Mouse (Mus musculus) MEL (cell line): ENCODE measurements around the gene Ccr4. TPM values are rescaled to one million over a fixed set of nuclear protein-coding genes. Genes with fewer than 3 reads are reported as not detected.

ENCODE experiments used
- DNase-seq: peaks from one replicate; pipeline ENCODE4 v3.0.0; 2011; ENCODE audit warnings: low read depth, low spot score
- H3K27ac ChIP-seq: 2 replicates; pipeline ENCODE4 v1.5.1; 2012; ENCODE audit warnings: low read depth, mild to moderate bottlenecking, control low read depth, low read length, moderate library complexity; ENCODE audit not compliant: control insufficient read depth
- H3K27me3 ChIP-seq, 2 experiments: fragments of 150-350 bp in 1 of 2; sonication (generic) in 1 of 2; 2 replicates each; pipeline ENCODE4 v1.6.1; 2012; ENCODE audit warnings: low read length in 2 of 2, mild to moderate bottlenecking in 2 of 2, improper control_type of control experiment in 1 of 2, moderate library complexity in 1 of 2; ENCODE audit not compliant: insufficient read depth in 2 of 2, control insufficient read depth in 1 of 2
- H3K36me3 ChIP-seq, 2 experiments: 2 replicates each; pipeline ENCODE4 v1.6.1; 2012 to 2014; ENCODE audit warnings: low read length in 2 of 2, improper control_type of control experiment in 1 of 2, inconsistent platforms in 1 of 2, mild to moderate bottlenecking in 1 of 2; ENCODE audit not compliant: insufficient read depth in 2 of 2, control insufficient read depth in 1 of 2
- H3K4me1 ChIP-seq, 2 experiments: fragments of 150-350 bp in 1 of 2; sonication (generic) in 1 of 2; 2 replicates each; pipeline ENCODE4 v1.6.1; 2012; ENCODE audit warnings: low read length in 2 of 2, improper control_type of control experiment in 1 of 2, mild to moderate bottlenecking in 1 of 2; ENCODE audit not compliant: insufficient read depth in 2 of 2, control insufficient read depth in 1 of 2
- H3K4me3 ChIP-seq, 2 experiments: fragments of 150-350 bp in 1 of 2; sonication (generic) in 1 of 2; 2 replicates each; pipeline ENCODE4 v1.5.1; 2012; ENCODE audit warnings: low read depth in 2 of 2, low read length in 2 of 2, mild to moderate bottlenecking in 2 of 2, moderate library complexity in 2 of 2, control low read depth in 1 of 2, improper control_type of control experiment in 1 of 2; ENCODE audit not compliant: control insufficient read depth in 1 of 2, insufficient read depth in 1 of 2
- H3K79me2 ChIP-seq: 2 replicates; pipeline ENCODE4 v1.6.1; 2012; ENCODE audit warnings: mild to moderate bottlenecking, low read length, moderate library complexity; ENCODE audit not compliant: control insufficient read depth, poor library complexity, insufficient read depth
- H3K9ac ChIP-seq: 2 replicates; pipeline ENCODE4 v1.6.1; 2012; ENCODE audit warnings: low read depth, mild to moderate bottlenecking, control low read depth, low read length, moderate library complexity; ENCODE audit not compliant: control insufficient read depth, poor library complexity, severe bottlenecking
- H3K9me3 ChIP-seq: fragments of 150-350 bp; sonication (generic); replicated peaks from 2 replicates; pipeline ENCODE4 v1.6.1; 2012; ENCODE audit warnings: mild to moderate bottlenecking, low read length, improper control_type of control experiment, moderate library complexity; ENCODE audit not compliant: insufficient read depth
- CHD2 ChIP-seq: IDR thresholded peaks from 2 replicates; pipeline ENCODE4 v1.6.1; 2011; ENCODE audit warnings: low read length, improper control_type of control experiment
- CTCF ChIP-seq, 3 experiments: IDR thresholded peaks in 2 of 3; conservative IDR thresholded peaks in 1 of 3; 2 replicates each; pipeline ENCODE4 v1.5.1; 2011 to 2012; ENCODE audit warnings: low read length in 3 of 3, low read depth in 2 of 3, mild to moderate bottlenecking in 2 of 3, improper control_type of control experiment in 1 of 3, inconsistent platforms in 1 of 3, mixed read lengths in 1 of 3, moderate library complexity in 1 of 3; ENCODE audit not compliant: control insufficient read depth in 1 of 3, insufficient read depth in 1 of 3, poor library complexity in 1 of 3, severe bottlenecking in 1 of 3
- ETS1 ChIP-seq: IDR thresholded peaks from 2 replicates; pipeline ENCODE4 v1.6.1; 2012; ENCODE audit warnings: low read depth, mild to moderate bottlenecking, inconsistent platforms, low read length, improper control_type of control experiment, moderate library complexity
- GABPA ChIP-seq: IDR thresholded peaks from 2 replicates; pipeline ENCODE4 v1.6.1; 2012; ENCODE audit warnings: low read depth, mild to moderate bottlenecking, inconsistent platforms, low read length, improper control_type of control experiment, moderate library complexity
- GATA1 ChIP-seq: IDR thresholded peaks from 2 replicates; pipeline ENCODE4 v1.6.1; 2011; ENCODE audit warnings: low read depth, low read length, improper control_type of control experiment
- HCFC1 ChIP-seq: IDR thresholded peaks from 2 replicates; pipeline ENCODE4 v1.6.1; 2012; ENCODE audit warnings: low read depth, mild to moderate bottlenecking, inconsistent platforms, low read length, improper control_type of control experiment, moderate library complexity
- JUND ChIP-seq: IDR thresholded peaks from 2 replicates; pipeline ENCODE4 v1.6.1; 2011; ENCODE audit warnings: low read depth, mild to moderate bottlenecking, improper control_type of control experiment, low read length
- KAT2A ChIP-seq: conservative IDR thresholded peaks from 2 replicates; pipeline ENCODE4 v1.6.1; 2012; ENCODE audit warnings: low read depth, low read length, improper control_type of control experiment, inconsistent platforms
- MAX ChIP-seq: IDR thresholded peaks from 2 replicates; pipeline ENCODE4 v1.6.1; 2011; ENCODE audit warnings: low read length, improper control_type of control experiment
- MEF2A ChIP-seq: IDR thresholded peaks from 2 replicates; pipeline ENCODE4 v1.6.1; 2014; ENCODE audit warnings: low read depth, mild to moderate bottlenecking, inconsistent platforms, low read length, improper control_type of control experiment; ENCODE audit not compliant: poor library complexity, insufficient replicate concordance, severe bottlenecking; ENCODE audit errors: extremely low read depth
- MYB ChIP-seq: IDR thresholded peaks from 2 replicates; pipeline ENCODE4 v1.6.1; 2011; ENCODE audit warnings: mild to moderate bottlenecking, low read depth, low read length, improper control_type of control experiment
- NELFE ChIP-seq: IDR thresholded peaks from 2 replicates; pipeline ENCODE4 v1.6.1; 2011; ENCODE audit warnings: low read depth, low read length, improper control_type of control experiment
- NRF1 ChIP-seq: IDR thresholded peaks from 2 replicates; pipeline ENCODE4 v1.6.1; 2014; ENCODE audit warnings: low read depth, mild to moderate bottlenecking, inconsistent platforms, low read length, improper control_type of control experiment, moderate library complexity; ENCODE audit not compliant: poor library complexity, insufficient read depth, severe bottlenecking
- POLR2A ChIP-seq, 2 experiments: IDR thresholded peaks; 2 replicates each; pipeline ENCODE4 v1.6.1; 2011 to 2012; ENCODE audit warnings: low read length in 2 of 2, mild to moderate bottlenecking in 2 of 2, control low read depth in 1 of 2, improper control_type of control experiment in 1 of 2, low read depth in 1 of 2, moderate library complexity in 1 of 2; ENCODE audit not compliant: control insufficient read depth in 1 of 2, insufficient read depth in 1 of 2, poor library complexity in 1 of 2
- RAD21 ChIP-seq: IDR thresholded peaks from 2 replicates; pipeline ENCODE4 v1.6.1; 2011; ENCODE audit warnings: mild to moderate bottlenecking, low read depth, low read length, improper control_type of control experiment
- SIN3A ChIP-seq: IDR thresholded peaks from 2 replicates; pipeline ENCODE4 v1.6.1; 2012; ENCODE audit warnings: low read length, improper control_type of control experiment, inconsistent platforms
- TCF12 ChIP-seq: IDR thresholded peaks from 2 replicates; pipeline ENCODE4 v1.6.1; 2014; ENCODE audit warnings: low read depth, mild to moderate bottlenecking, inconsistent platforms, low read length, improper control_type of control experiment, moderate library complexity
- USF2 ChIP-seq, 2 experiments: IDR thresholded peaks; 2 replicates each; pipeline ENCODE4 v1.6.1; 2011 to 2012; ENCODE audit warnings: improper control_type of control experiment in 2 of 2, low read length in 2 of 2, borderline replicate concordance in 1 of 2, inconsistent platforms in 1 of 2, low read depth in 1 of 2, mild to moderate bottlenecking in 1 of 2; ENCODE audit not compliant: insufficient read depth in 1 of 2
- ZC3H11A ChIP-seq: IDR thresholded peaks from 2 replicates; pipeline ENCODE4 v1.6.1; 2012; ENCODE audit warnings: low read depth, mild to moderate bottlenecking, inconsistent platforms, low read length, improper control_type of control experiment
- ZKSCAN1 ChIP-seq: IDR thresholded peaks from 2 replicates; pipeline ENCODE4 v1.6.1; 2012; ENCODE audit warnings: low read depth, mild to moderate bottlenecking, inconsistent platforms, low read length, improper control_type of control experiment, moderate library complexity
- ZNF384 ChIP-seq: IDR thresholded peaks from 2 replicates; pipeline ENCODE4 v1.6.1; 2012; ENCODE audit warnings: low read depth, mild to moderate bottlenecking, inconsistent platforms, low read length, improper control_type of control experiment
- polyA plus RNA-seq, 2 experiments: library from polyadenylated mRNA; stranded (reverse) in 1 of 2; unstranded in 1 of 2; fragments of >175 nt in 1 of 2; fragments of >200 nt in 1 of 2; gene quantifications; 2 replicates each; pipeline versions ENCODE4 v1.2.1 to v1.2.4; 2012; ENCODE audit warnings: low replicate concordance in 2 of 2, low read depth in 1 of 2; ENCODE audit not compliant: insufficient read length in 2 of 2, insufficient read depth in 1 of 2, missing spikeins in 1 of 2
- total RNA-seq: library from RNA; depleted of rRNA; stranded (reverse); fragments of 300-350 nt; gene quantifications from 2 replicates; pipeline ENCODE4 v1.2.3, GENCODE M21; 2012

Gene Ccr4
- total and polyA plus RNA-seq, 3 experiments, result 0.15 TPM; not detected in 2

- Histone ChIP-seq H3K4me1 (no peaks in the 10 kb centered on the region), H3K27me3 (no peaks in the 10 kb centered on the region; a peak in 1 of 4 replicates), H3K79me2 (no peaks in the 10 kb centered on the region), H3K27ac (no peak overlapping the region), H3K4me3 (no peak overlapping the region), H3K9me3 (no peaks in the 10 kb centered on the region), H3K36me3 (no peaks in the 10 kb centered on the region), H3K9ac (no peak overlapping the region)
- no peak for TF ChIP-seq ZKSCAN1
- TF ChIP-seq RAD21, result no peak
- TF ChIP-seq NRF1, result no peak
- TF ChIP-seq CTCF (IDR thresholded peaks at IDR 0.05 in 2 of 3, conservative IDR thresholded peaks at IDR 0.05 in 1 of 3; ENCODE audit: control insufficient read depth in 1 of 3, insufficient read depth in 1 of 3, low read depth in 2 of 3, low read length in 3 of 3, poor library complexity in 1 of 3, severe bottlenecking in 1 of 3), result no peak
- TF ChIP-seq ZNF384, result no peak
- no peak for TF ChIP-seq MYB
- no peak for TF ChIP-seq SIN3A
- TF ChIP-seq NELFE, result no peak
- TF ChIP-seq GATA1, result no peak
- TF ChIP-seq CHD2, result no peak
- no peak for TF ChIP-seq ETS1
- no peak for TF ChIP-seq JUND
- no peak for TF ChIP-seq POLR2A (IDR thresholded peaks at IDR 0.05; ENCODE audit: control insufficient read depth in 1 of 2, insufficient read depth in 1 of 2, low read depth in 1 of 2, low read length in 2 of 2, poor library complexity in 1 of 2)
- TF ChIP-seq MEF2A, result no peak
- no peak for TF ChIP-seq USF2 (IDR thresholded peaks at IDR 0.05; ENCODE audit: borderline replicate concordance in 1 of 2, insufficient read depth in 1 of 2, low read depth in 1 of 2, low read length in 2 of 2)
- no peak for TF ChIP-seq MAX
- TF ChIP-seq HCFC1, result no peak
- no peak for TF ChIP-seq ZC3H11A
- no peak for TF ChIP-seq TCF12
- no peak for DNase-seq
Observed at GRCm38 (mm10) chr9:114528680-114529048, 23.9 kb upstream of the Ccr4 start.

- no peak overlapping the region for H3K9ac ChIP-seq
- H3K4me3 ChIP-seq, result no peak overlapping the region
- no peak overlapping the region for H3K27ac ChIP-seq
- no peaks in the 10 kb centered on the region; a peak in 1 of 4 replicates for H3K27me3 ChIP-seq
- no peaks in the 10 kb centered on the region for H3K9me3 ChIP-seq
- H3K36me3 ChIP-seq, result no peaks in the 10 kb centered on the region
- DNase-seq, result no peak
- no peaks in the 10 kb centered on the region for H3K79me2 ChIP-seq
- no peak for TF ChIP-seq TCF12
- no peak for TF ChIP-seq ZC3H11A
- no peak for TF ChIP-seq GABPA
- no peak for TF ChIP-seq KAT2A
- H3K4me1 ChIP-seq, result no peaks in the 10 kb centered on the region
Observed at GRCm38 (mm10) chr9:114527992-114528679, 23.4 kb upstream of the Ccr4 start.
